Mouse (Mus musculus) retina, postnatal 1 day (tissue): ENCODE data around the gene Hnrnpdl.

Experiments
- DNase-seq: peaks from one replicate; pipeline ENCODE4 v3.0.0-alpha.2; 2012

Hnrnpdl gene

GRCm38 (mm10) chr5:100003895-100004294, 35.6 kb downstream of the Hnrnpdl start:
- DNase-seq, result no peak

GRCm38 (mm10) chr5:100000500-100000899, 39.0 kb downstream of the Hnrnpdl start:
- DNase-seq, result no peak

- no peak for DNase-seq
Observed at GRCm38 (mm10) chr5:100000048-100000447, 39.4 kb downstream of the Hnrnpdl start.

- no peak for DNase-seq
Observed at GRCm38 (mm10) chr5:99994680-99995079, 44.8 kb downstream of the Hnrnpdl start.

- DNase-seq, result no peak
Observed at GRCm38 (mm10) chr5:99994166-99994565, 45.3 kb downstream of the Hnrnpdl start.
